Mouse (Mus musculus): ENCODE measurements around the gene Wdr73. TPM values are rescaled to one million over a fixed set of nuclear protein-coding genes. Genes with fewer than 3 reads are reported as not detected.
A peak's percentile ranks its signal among the peaks of the same experiment; 100 is the strongest.

Gene Wdr73
- polyA plus RNA-seq, 3 experiments from 2014 or later, result 18.5 to 29.9 (median 29.1) TPM

GRCm38 (mm10) chr7:80894196-80894595 is 6.9 kb downstream of the Wdr73 start:
- ATAC-seq, result no peak

- no peak for ATAC-seq
These were observed 7.3 kb downstream of the Wdr73 start for GRCm38 (mm10) chr7:80893753-80894129.

- ATAC-seq, result no peak
These were observed 7.8 kb downstream of the Wdr73 start for GRCm38 (mm10) chr7:80893086-80893752.

GRCm38 (mm10) chr7:80889841-80890241 is 11.2 kb downstream of the Wdr73 start:
- ATAC-seq, result peak; percentile 94

GRCm38 (mm10) chr7:80889021-80889511 is 12.0 kb downstream of the Wdr73 start:
- ATAC-seq, result peak; percentile 11

- ATAC-seq, result no peak
These were observed 12.5 kb downstream of the Wdr73 start for GRCm38 (mm10) chr7:80888595-80888994.

GRCm38 (mm10) chr7:80885666-80886065 is 15.4 kb downstream of the Wdr73 start:
- ATAC-seq, result no peak

GRCm38 (mm10) chr7:80882830-80883505 is 18.1 kb downstream of the Wdr73 start:
- peak; percentile 98 for ATAC-seq

- no peak for ATAC-seq
These were observed 25.3 kb downstream of the Wdr73 start for GRCm38 (mm10) chr7:80875727-80876126.

GRCm38 (mm10) chr7:80873631-80874030 is 27.4 kb downstream of the Wdr73 start:
- ATAC-seq, result no peak

GRCm38 (mm10) chr7:80873038-80873437 is 28.0 kb downstream of the Wdr73 start:
- ATAC-seq, result no peak

GRCm38 (mm10) chr7:80868686-80869085 is 32.4 kb downstream of the Wdr73 start:
- no peak for ATAC-seq

GRCm38 (mm10) chr7:80866514-80867147 is 34.4 kb downstream of the Wdr73 start:
- ATAC-seq, result no peak

- ATAC-seq, result peak; percentile 20
These were observed 35.5 kb downstream of the Wdr73 start for GRCm38 (mm10) chr7:80865521-80865920.

GRCm38 (mm10) chr7:80864831-80865230 is 36.2 kb downstream of the Wdr73 start:
- peak; percentile 77 for ATAC-seq

- no peak for ATAC-seq
These were observed 36.9 kb downstream of the Wdr73 start for GRCm38 (mm10) chr7:80864151-80864550.

- no peak for ATAC-seq
These were observed 37.5 kb downstream of the Wdr73 start for GRCm38 (mm10) chr7:80863520-80863919.

GRCm38 (mm10) chr7:80862475-80862874 is 38.6 kb downstream of the Wdr73 start:
- no peak for ATAC-seq

- peak; percentile 80 for ATAC-seq
These were observed 40.3 kb downstream of the Wdr73 start, which contains the start of gene Zscan2 for GRCm38 (mm10) chr7:80860729-80861274. Gene Zscan2, plus strand, starts transcription at chr7:80860920.

GRCm38 (mm10) chr7:80860227-80860626 is 40.8 kb downstream of the Wdr73 start:
- peak; percentile 47 for ATAC-seq

- peak; percentile 45 for ATAC-seq
These were observed 43.9 kb downstream of the Wdr73 start for GRCm38 (mm10) chr7:80857181-80857580.

GRCm38 (mm10) chr7:80855316-80855715 is 45.8 kb downstream of the Wdr73 start:
- no peak for ATAC-seq

- no peak for ATAC-seq
These were observed 47.9 kb downstream of the Wdr73 start for GRCm38 (mm10) chr7:80853218-80853617.

Data from inflammation-experienced regulatory T-cells, adult 6 months (primary cell).